Mouse (Mus musculus): ENCODE results near the gene Ddo. TPM values are rescaled to one million over a fixed set of nuclear protein-coding genes. Genes with fewer than 3 reads are reported as not detected.

Ddo gene
- total RNA-seq (2015; ENCODE audit: low replicate concordance): not detected in 2 replicates
- total RNA-seq (2017; ENCODE audit: low replicate concordance): not detected in 2 replicates

- ATAC-seq (replicated peaks; ENCODE audit: low FRiP score, poor library complexity, severe bottlenecking): no peak
Observed at GRCm38 (mm10) chr10:40629656-40630311, at the start of gene Ddo. Gene Ddo (plus strand): TSS chr10:40630011.

DNA sequence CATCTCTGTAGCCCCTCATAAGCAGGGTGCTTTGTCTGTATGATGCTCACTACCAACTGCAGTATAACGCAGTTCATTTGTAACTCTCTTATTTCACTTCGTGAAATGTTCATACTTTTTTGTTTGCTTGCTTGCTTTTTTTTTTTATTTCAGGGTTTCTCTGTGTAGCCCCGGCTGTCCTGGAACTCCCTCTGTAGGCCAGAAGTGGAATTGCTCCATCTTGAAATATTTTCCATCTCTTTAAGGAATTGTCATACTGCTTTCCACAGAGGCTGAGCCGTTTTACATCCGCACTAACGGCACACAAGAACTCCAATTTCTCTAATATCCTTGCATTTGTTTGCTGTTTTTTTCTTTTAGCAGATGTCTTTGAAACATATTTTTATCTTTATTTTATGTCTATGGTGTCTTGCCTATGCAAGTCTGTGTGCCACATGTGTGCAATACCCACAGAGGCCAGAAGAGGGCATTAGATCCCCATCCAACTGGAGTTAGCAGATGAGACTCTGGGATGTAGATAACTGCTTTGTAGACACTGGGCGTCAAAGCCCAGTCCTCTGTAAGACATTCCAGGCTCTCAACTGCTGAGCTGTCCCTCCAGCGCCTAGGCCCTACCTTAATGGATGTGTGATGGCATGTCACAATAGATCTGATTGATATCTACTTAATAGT, 46.1 kb upstream of the Ddo start:
- no peak for ATAC-seq (replicated peaks; ENCODE audit: low FRiP score, poor library complexity, severe bottlenecking)

DNA sequence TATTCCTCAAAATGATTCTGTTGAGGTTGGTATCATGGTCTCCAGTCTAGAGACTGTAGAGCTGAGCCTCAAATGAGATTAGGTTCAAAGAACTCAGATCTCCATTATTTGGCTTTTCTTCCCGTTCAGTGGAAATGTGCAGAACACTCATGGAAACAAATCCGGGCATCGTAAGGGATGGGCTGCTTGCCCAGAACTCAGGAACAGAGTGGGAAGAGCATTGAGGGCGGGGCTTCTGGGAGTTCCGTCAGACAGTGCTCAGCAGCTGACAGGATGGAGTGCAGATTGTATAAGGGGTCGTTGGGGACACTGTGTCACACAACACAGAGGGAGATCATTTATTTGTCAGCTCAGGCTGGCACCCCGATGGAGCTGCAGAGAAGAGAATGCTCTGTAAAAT, 37.6 kb upstream of the Ddo start:
- no peak for ATAC-seq (replicated peaks; ENCODE audit: low FRiP score, poor library complexity, severe bottlenecking)

DNA sequence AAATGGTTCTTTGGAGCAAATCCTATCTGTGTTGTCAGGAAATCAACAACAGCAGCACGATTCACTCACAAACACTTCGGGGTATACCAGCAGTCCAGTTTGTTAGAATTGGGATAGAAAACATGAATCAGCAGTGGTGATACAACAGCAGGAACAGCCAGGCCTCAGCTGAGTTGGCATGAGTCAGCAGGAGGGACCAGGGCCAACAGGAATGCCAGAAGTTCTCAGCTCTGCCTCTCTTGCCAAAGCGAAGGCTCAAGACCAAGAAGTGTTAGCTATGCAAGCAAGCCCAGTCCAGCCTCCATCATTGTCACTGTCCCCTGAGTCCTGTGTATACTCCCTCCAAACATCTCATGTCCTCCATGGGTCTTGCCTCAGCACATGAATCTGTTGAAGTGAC, 32.6 kb upstream of the Ddo start:
- no peak for ATAC-seq (replicated peaks; ENCODE audit: low FRiP score, poor library complexity, severe bottlenecking)

GRCm38 (mm10) chr10:40604706-40605394, 25.0 kb upstream of the Ddo start:
- ATAC-seq (replicated peaks; ENCODE audit: low FRiP score, poor library complexity, severe bottlenecking): no peak

GRCm38 (mm10) chr10:40617973-40618372, 11.8 kb upstream of the Ddo start:
- no peak for ATAC-seq (replicated peaks; ENCODE audit: low FRiP score, poor library complexity, severe bottlenecking)

- ATAC-seq (replicated peaks; ENCODE audit: low FRiP score, poor library complexity, severe bottlenecking): no peak
Observed at GRCm38 (mm10) chr10:40619760-40620159, 10.1 kb upstream of the Ddo start.

GRCm38 (mm10) chr10:40629140-40629539, 671 bp upstream of the Ddo start:
- ATAC-seq (replicated peaks; ENCODE audit: low FRiP score, poor library complexity, severe bottlenecking): no peak

- ATAC-seq (replicated peaks; ENCODE audit: low FRiP score, poor library complexity, severe bottlenecking): no peak
Observed at GRCm38 (mm10) chr10:40630457-40630856, 646 bp downstream of the Ddo start.

GRCm38 (mm10) chr10:40630961-40631360, 1.1 kb downstream of the Ddo start:
- ATAC-seq (replicated peaks; ENCODE audit: low FRiP score, poor library complexity, severe bottlenecking): no peak

DNA sequence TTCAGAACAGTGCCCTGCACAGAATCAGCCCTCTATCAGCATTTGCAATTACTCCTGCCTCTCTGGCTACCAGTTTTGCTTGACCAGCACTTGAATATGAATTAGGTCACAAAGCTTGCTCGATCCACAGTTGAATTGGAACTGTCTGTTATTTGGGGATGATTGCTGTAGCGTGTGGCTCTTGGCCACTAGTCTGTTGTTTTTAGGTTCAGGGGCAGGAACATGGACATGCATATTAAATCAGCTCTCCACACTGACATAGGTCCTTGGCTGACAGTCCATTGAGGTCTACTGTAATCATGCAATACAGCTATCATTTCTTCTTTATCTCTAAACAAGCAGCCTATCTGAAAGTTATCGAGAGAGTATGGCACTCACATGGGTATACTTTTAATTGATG, 2.3 kb downstream of the Ddo start:
- ATAC-seq (replicated peaks; ENCODE audit: low FRiP score, poor library complexity, severe bottlenecking): no peak

GRCm38 (mm10) chr10:40637331-40637730, 7.5 kb downstream of the Ddo start:
- no peak for ATAC-seq (replicated peaks; ENCODE audit: low FRiP score, poor library complexity, severe bottlenecking)

- ATAC-seq (replicated peaks; ENCODE audit: low FRiP score, poor library complexity, severe bottlenecking): no peak
Observed at GRCm38 (mm10) chr10:40638276-40638675, 8.5 kb downstream of the Ddo start.

GRCm38 (mm10) chr10:40638823-40639819, 9.3 kb downstream of the Ddo start:
- no peak for ATAC-seq (replicated peaks; ENCODE audit: low FRiP score, poor library complexity, severe bottlenecking)

DNA sequence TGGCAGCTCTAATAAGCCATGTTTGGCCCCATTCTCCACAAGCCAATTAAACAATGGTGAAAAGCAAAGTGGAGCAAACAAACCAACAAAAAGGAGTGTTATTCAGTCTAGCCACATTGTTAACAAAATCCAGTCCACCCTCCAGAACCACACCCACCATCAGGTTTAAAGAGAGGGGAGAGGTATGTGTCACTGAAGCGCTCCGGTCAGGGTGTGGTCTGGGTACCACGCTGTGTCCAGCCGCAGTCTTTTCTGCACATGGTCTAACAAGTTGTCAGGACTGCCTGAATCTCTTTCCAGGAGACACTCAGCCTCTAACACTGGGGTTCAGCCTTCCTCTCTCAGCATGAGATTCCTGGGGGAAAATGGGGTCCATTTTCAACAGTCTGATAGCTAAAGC, 10.6 kb downstream of the Ddo start:
- ATAC-seq (replicated peaks; ENCODE audit: low FRiP score, poor library complexity, severe bottlenecking): no peak

GRCm38 (mm10) chr10:40641901-40642300, 12.1 kb downstream of the Ddo start:
- ATAC-seq (replicated peaks; ENCODE audit: low FRiP score, poor library complexity, severe bottlenecking): no peak

- ATAC-seq (replicated peaks; ENCODE audit: low FRiP score, poor library complexity, severe bottlenecking): no peak
Observed at GRCm38 (mm10) chr10:40643126-40643525, 13.3 kb downstream of the Ddo start.

DNA sequence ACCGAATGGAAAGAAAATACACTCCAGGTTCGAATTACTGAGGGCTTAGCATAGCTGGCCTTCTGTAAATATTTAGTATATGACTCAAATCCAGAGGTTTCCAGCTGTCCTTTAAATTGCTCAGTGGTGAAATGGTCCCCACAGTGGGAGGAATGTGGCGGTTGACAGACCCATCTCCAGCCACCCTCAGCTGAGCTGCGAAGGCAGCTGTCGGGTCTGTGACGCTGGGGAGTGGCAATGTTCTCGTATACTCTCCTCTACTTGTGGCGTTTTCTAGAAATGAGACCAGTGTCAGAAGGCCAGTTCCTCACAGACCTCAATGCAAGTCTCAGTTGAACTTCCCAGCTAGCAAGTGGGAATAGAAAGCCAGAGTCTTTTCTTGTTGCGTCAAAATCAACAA, 14.6 kb downstream of the Ddo start:
- ATAC-seq (replicated peaks; ENCODE audit: low FRiP score, poor library complexity, severe bottlenecking): no peak

DNA sequence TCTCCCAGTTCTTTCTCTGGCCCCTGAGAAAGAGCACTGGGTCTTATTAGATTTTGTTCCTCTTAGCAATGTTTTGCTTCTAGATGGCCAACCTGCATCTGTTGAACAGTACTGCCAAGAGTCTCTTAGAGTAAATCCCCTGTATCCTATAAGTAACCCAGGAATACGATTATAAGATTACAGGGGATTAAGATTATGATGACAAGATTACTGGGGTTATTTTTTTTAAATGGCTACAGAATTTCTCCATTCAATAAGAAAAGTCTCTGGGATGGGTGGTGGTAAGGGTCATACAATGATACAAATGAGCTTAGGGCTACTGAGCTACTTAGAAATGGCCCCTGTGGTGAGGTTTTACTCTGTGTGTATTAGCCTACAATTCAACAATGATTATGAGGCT, 15.5 kb downstream of the Ddo start:
- no peak for ATAC-seq (replicated peaks; ENCODE audit: low FRiP score, poor library complexity, severe bottlenecking)

- no peak for ATAC-seq (replicated peaks; ENCODE audit: low FRiP score, poor library complexity, severe bottlenecking)
Observed at GRCm38 (mm10) chr10:40648776-40649175, 19.0 kb downstream of the Ddo start.
